Comparison of ENCODE assay signal across 10 mouse cellular contexts in genomic region chr5:32997686-32998085, GRCm38 (mm10). TPM values are rescaled to one million over a fixed set of nuclear protein-coding genes. Genes with fewer than 3 reads are reported as not detected.
DNase-seq lines count a peak whose midpoint lies in the region; ATAC-seq and TF ChIP-seq lines count a peak whose summit lies in the region.
"Had no signal": no experiment of that assay in that cellular context is flagged by ENCODE, and none has a peak within 500 bp of the region (broad histone marks: within the 10 kb centered on the region; RNA-seq: fewer than 3 reads in every experiment).

No protein-coding gene starts in this region.

- peaks cover 2% of the 10 kb centered on the region; the same call in 1 of the 2 replicates for H3K27me3 ChIP-seq in heart, embryonic 11.5 days (ENCODE audit: control insufficient read depth, insufficient read depth, low read length)
- H3K27me3 ChIP-seq in intestine, postnatal 0 days (replicated peaks; ENCODE audit: control insufficient read depth, insufficient read depth, low read length), result no peaks in the 10 kb centered on the region
- H3K27me3 ChIP-seq: stomach, embryonic 15.5 days had no signal

- no peaks in the 10 kb centered on the region; the same call in 1 of the 2 replicates for H3K4me1 ChIP-seq in heart, embryonic 11.5 days (ENCODE audit: control insufficient read depth, insufficient read depth, low read length)
- H3K4me1 ChIP-seq in lung, adult 2 months (ENCODE audit: control insufficient read depth, insufficient read depth, low read length), result no peaks in the 10 kb centered on the region
- peaks cover 3% of the 10 kb centered on the region; the same call in 1 of the 2 replicates for H3K4me1 ChIP-seq in intestine, postnatal 0 days (replicated peaks; ENCODE audit: control insufficient read depth, insufficient read depth, low read length)
- H3K4me1 ChIP-seq: stomach, embryonic 15.5 days had no signal

- H3K9me3 ChIP-seq in heart, embryonic 11.5 days (replicated peaks; ENCODE audit: control insufficient read depth, low read length), result no peaks in the 10 kb centered on the region
- H3K9me3 ChIP-seq in intestine, postnatal 0 days (ENCODE audit: control insufficient read depth), result no peaks in the 10 kb centered on the region
- H3K9me3 ChIP-seq: stomach, embryonic 15.5 days had no signal

- DNase-seq in heart, adult 18-20 months, result peak; percentile 32 to 58
- DNase-seq in lung, adult 18-20 months, result peak; percentile 44 to 55
- no peak for DNase-seq in lung, adult 2 months
- DNase-seq in lung, postnatal 14 days, result peak; percentile 28
- DNase-seq in spleen, postnatal 36 days (ENCODE audit: low spot score in 2 of 2), result peak; percentile 82 to 83
- no peak for DNase-seq in MN1 (ENCODE audit: low spot score)
- DNase-seq: cerebellum, postnatal 14 days had no signal

- 34% methylated on average over 4 of the region's 4 CpGs for WGBS in heart, embryonic 11.5 days (ENCODE audit: insufficient replicate concordance)
- WGBS in lung, adult 2 months, result 32% methylated on average over 4 of the region's 4 CpGs
- 29% methylated on average over 4 of the region's 4 CpGs for WGBS in intestine, postnatal 0 days

- no peak overlapping the region for H3K9ac ChIP-seq in heart, embryonic 11.5 days (ENCODE audit: low read depth, low read length)
- no peak overlapping the region for H3K9ac ChIP-seq in intestine, postnatal 0 days (ENCODE audit: low read depth, low read length)
- H3K9ac ChIP-seq: stomach, embryonic 15.5 days had no signal

- no peak overlapping the region for H3K4me2 ChIP-seq in heart, embryonic 11.5 days
- H3K4me2 ChIP-seq in intestine, postnatal 0 days (replicated peaks; ENCODE audit: low read depth), result no peak overlapping the region
- H3K4me2 ChIP-seq: stomach, embryonic 15.5 days had no signal

- H3K4me3 ChIP-seq in heart, embryonic 11.5 days (ENCODE audit: low read depth, low read length), result no peak overlapping the region
- H3K4me3 ChIP-seq in lung, adult 2 months (replicated peaks; ENCODE audit: extremely low read depth, low read depth, low read length), result no peak overlapping the region
- H3K4me3 ChIP-seq in intestine, postnatal 0 days (ENCODE audit: low read depth, low read length), result no peak overlapping the region
- H3K4me3 ChIP-seq: stomach, embryonic 15.5 days had no signal

- TF ChIP-seq POLR2A in lung, adult 2 months (IDR thresholded peaks at IDR 0.05; ENCODE audit: borderline replicate concordance, extremely low read depth, low read depth, low read length), result no peak

- TF ChIP-seq CTCF in lung, adult 2 months (IDR thresholded peaks at IDR 0.05; ENCODE audit: insufficient read depth, low read length), result no peak
- no peak for TF ChIP-seq CTCF in intestine, postnatal 0 days (IDR thresholded peaks at IDR 0.05; ENCODE audit: low read depth)

- no peaks in the 10 kb centered on the region for H3K36me3 ChIP-seq in heart, embryonic 11.5 days (ENCODE audit: control insufficient read depth, insufficient read depth, low read length)
- no peaks in the 10 kb centered on the region for H3K36me3 ChIP-seq in intestine, postnatal 0 days (ENCODE audit: control insufficient read depth, insufficient read depth)
- H3K36me3 ChIP-seq: stomach, embryonic 15.5 days had no signal

- no peak overlapping the region for H3K27ac ChIP-seq in heart, embryonic 11.5 days (ENCODE audit: low read depth, low read length)
- no peak overlapping the region for H3K27ac ChIP-seq in intestine, postnatal 0 days (ENCODE audit: low read depth, low read length)
- H3K27ac ChIP-seq: stomach, embryonic 15.5 days had no signal

- ATAC-seq in heart, embryonic 11.5 days (replicated peaks; ENCODE audit: insufficient number of reproducible peaks, low FRiP score, low TSS enrichment), result no peak
- no peak for ATAC-seq in intestine, postnatal 0 days

RNA-seq across cellular contexts. Expression of gene Ywhah, which starts 20.9 kb away (rescaled TPM):
- 10 to 100 TPM; 90.3 TPM for total RNA-seq in heart, adult 18-20 months (2021)
- polyA plus RNA-seq in heart, embryonic 11.5 days (2014; fragmentation: Nextera tagmentation; extraction: Ambion mirVana), result 449 and 491 TPM in 2 replicates
- 136 and 154 TPM in 2 replicates for polyA plus RNA-seq in lung, adult 2 months (2012; rRNA removed)
- polyA plus RNA-seq in intestine, postnatal 0 days (2015; fragmentation: Nextera tagmentation; extraction: Ambion mirVana), result 253 and 260 TPM in 2 replicates

Comparison
In these comparisons a context has a peak if more than half of its experiments do, and no peak if none do; other contexts are left out.
1. DNase-seq: peak in heart, adult 18-20 months (2 of 2), lung, adult 18-20 months (2 of 2), lung, postnatal 14 days (single experiment) and spleen, postnatal 36 days (2 of 2); none in lung, adult 2 months (single experiment) and MN1 (single experiment).